Mouse (Mus musculus) cerebellum, adult 11 months (tissue): Measurements from ENCODE around the gene Prdx2.
A peak's percentile ranks its signal among the peaks of the same experiment; 100 is the strongest.

Source experiments
- DNase-seq: peaks from one replicate; pipeline ENCODE4 v3.0.0; 2022

Prdx2 gene

DNA sequence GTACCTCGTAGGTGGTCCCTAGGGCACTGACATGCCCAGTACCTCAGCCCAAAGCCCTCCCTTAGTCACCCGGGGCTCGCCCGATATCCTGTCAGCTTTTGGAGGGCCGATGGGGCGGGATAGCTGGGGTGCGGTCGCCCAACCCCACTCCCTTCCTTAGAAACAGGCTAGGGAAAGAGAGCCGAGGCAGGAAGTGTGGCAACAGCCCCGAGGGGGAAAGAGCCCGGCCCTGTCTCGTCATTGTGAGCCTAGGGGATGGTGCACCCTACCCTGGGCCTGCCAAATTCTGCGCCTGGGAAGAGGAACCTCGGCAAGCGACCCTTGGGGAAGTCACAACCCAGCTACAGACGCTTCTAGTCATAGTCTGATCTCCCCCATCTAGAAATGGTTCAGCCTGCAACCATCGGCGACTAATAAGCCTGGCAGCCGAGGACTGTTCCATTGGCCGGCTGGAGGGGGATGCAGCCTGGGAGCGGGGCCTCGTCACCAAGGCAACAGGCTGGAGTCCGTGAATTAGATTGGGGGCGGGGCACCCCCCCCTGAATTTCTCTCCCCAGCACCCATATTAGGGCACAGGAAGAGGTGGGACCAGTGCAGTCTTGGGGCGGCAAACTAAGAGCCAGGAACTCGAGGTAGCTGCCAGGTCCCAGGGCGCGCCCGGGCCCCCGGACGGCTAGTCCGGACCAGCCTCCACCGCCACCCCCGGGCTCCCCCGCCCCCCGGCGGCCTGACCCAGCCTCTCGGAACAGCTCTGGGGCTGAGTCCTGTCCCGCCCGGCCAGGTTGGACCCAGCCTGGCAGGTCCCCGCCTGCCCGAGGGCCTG is 10.4 kb downstream of the Prdx2 start:
- DNase-seq, result peak; percentile 85

DNA sequence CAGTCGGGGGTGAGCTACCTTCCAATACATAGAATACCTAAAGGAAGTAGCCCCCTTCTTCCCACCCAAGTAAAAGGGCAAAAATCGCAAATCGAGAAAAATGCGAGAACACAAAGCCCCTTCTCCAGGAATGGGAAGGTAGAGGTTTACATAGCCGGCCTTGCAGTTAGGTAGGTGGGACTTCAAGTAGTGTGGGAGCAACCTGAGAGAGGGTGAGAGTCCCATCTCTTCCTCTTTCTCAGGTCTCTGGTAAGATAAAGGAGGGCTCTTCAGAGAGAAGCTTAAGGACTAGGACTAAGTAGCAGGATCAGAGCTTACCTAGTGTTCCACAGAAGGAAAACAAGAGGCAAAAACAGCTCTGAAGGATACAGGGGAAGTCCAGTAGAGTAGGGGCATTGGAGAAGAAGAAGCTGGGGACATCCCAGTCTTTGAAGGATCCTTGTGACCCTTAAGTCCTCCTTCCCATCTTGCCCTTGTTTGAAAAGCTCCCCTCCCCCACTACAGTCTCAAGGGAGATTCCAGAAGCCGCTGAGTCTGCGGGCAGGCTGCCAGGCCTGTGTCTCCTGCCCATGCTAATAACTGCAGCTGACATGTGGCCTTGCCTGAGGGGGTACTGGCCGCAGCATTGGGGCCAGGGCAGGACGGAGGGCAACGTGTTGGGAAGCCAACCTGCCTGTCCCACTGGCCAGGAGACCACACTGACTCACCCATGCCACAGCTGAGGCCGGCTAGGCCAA is 11.4 kb downstream of the Prdx2 start:
- peak; percentile 59 for DNase-seq

DNA sequence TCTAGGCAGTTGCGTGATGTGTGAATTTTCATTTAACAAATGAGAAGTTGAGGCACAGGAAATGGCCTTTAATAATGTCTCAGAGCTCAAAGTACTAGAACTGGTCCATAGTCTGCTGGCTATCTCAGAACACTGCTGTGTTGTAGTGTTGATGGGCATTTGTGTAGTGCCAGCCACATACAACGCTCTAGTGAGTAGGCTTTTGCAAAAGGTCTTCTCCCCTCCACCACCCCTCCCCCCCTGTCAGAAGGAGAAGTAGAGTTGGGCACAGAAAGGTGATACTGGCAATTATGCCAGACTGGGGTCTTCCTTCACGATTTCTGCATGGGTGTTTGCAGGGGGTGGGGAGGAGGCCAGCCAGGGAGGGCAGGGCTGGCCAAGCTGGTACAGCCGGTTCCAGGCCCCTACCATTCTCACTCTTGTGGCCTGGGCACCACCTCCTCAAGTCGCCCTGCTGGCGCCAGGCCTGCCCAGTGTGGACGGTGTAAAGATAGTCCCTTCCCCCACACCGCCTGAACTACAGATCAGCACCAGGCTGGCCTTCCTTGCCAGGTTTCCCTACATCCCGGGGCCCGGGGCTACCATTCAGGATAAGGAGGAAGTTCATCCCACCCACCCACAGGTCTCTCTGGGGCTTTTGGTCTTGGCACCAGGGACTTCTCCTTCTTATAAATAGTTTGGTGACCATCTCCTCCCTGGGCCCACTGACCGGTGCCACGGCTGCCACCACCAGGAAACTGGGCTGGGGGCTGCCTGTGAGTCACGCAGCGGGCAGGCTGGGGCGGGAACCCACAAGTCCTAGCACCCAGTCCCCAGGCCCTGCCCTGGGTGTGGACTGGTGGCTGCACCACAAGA is 12.5 kb downstream of the Prdx2 start:
- no peak for DNase-seq

DNA sequence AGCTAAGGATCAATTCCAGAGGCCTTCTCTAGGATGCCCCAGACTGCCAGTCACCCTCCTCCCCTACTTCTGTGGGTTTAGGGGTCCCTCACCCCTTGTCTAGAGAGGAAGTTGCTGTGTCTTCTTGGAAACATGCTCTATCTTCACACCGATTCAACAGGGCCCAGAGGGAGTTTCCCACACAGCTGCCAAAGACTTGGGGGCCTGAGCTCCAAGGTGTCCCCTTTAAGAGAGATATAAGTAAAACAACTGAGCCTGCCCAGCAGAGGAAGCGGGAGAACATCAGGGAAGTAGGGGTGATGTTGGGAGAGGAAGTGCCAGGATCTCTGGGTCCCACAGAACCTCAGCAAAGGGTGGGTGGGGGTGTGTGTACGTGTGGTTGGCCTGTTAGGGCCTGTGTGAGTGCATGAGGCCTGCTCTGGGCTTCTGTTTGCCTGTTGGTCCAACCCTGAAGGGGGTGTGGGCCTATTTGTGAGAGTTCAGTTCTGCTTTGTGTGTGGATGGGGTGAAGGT is 13.2 kb downstream of the Prdx2 start:
- DNase-seq, result no peak

DNA sequence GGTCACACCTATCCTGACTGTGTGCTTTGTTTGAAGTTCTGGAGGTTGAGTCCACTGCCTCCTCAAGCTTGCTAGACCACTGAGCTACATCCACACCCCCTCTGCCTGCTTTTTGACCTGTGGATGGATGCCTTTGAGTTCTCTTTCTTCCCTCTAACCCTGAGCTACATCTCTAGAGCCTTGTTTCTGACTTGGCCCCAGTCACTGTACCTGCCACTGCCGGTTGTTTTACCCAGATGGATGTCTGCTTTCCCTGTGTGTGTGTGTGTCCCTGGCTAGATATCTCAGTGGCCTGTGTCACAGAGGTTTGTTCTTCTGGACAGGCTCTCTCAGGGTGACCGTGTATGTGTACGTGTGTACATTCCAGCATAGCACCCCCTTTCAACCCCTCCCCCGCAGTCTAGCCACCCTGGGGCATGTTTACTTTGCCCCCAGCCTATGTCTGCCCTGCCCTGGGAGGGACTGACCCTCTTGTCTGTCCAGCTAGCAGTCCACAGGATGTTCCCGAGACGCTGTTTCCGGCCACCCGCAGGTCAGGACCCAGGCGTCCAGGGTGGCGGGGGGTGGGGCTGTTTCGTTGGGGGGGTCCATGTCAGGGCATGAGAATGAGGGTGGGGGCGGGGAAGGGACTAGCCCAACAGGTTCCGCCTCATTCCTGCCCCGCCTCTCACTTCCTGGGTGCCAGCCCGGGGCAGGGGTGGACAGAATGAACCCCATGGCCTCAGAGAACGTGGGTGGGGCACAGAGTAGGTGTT is 15.1 kb downstream of the Prdx2 start:
- DNase-seq, result no peak

DNA sequence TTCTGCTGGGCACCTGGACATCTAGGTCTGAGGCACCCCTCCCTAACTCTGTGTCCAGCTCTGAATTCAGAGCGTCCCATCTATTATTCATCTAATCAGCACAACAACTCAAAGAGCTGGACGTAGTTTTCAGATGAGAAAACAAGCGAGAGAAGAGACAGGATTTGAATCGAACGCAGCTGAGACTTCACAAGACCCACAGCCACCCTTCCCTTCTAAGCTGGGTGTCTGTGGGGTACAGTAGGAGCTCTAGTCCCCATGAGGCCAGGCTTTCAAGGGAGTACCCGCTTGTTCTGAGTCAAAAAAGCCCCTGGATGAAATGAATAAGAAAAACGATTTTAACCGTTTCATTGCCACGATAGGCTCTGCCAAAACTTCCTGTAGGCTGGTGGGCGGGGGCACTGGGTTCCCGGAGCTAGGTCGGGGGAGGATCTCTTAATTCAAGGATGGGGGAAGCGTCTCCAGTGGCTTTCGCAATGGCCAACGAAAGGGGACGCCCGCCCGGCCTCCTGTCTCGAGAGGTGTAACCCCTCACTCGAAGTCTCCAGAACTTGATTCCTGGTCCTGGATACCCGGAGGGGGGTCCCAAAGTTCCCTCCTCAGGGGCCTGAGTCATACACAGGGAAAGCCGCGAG is 15.8 kb downstream of the Prdx2 start:
- no peak for DNase-seq

DNA sequence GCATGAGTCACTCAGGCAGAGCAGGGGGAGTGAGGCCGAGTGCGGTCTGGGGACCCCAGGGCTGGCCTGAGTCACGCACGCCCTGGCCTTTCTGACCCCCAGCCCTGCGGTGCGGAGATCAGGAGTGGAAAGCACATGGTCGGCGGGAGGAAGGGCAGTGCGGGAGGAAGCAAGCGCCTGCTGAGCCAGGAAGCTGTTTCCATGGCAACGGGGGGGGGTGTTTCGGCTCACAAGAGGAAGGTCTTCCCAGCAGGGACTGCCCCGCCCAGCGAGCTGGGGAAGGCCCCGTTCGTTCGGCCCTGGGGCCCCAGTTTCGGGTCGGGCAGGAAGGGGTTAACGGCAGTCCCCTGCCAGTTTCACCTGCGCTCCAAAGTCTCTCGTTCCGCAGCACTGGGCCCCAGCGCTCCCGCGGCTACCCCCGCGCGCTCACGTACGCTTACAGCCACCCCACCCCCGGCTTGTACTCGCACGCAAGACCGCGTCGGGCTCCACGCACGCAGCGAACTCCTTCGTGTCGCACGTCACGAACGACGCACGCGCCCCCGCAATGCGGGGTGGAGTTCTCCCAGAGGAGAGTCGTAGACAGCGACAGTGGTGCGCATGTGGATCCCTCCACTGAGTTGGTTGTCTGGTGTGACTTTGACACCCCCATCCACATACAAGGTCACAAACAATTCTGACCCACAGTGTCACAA is 16.4 kb downstream of the Prdx2 start:
- peak; percentile 89 for DNase-seq

DNA sequence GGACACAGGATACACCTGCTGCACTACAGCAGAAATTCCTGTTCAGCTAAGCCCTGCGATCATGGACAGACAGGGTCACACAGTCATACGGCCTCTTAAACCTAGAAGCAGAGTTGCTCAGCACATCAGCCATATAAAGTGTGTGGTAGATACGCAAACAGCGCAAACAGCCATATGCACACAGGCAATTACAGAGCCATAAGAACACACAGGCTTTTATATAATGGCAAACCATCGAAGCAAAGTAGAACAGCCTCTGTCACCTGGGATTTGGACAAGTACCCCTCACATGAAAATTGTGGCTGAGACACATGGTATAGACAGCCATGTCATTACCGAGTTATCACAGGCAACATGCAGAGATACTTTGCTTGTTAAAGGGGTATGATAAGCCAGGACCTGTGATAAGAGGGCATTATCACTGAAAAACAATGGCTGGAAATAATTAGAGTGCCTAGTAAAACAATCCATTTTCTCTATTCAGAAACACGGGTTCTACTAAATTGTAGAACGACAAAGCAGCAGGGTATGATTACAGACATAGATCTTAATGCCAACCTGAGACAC is 17.1 kb downstream of the Prdx2 start:
- no peak for DNase-seq

DNA sequence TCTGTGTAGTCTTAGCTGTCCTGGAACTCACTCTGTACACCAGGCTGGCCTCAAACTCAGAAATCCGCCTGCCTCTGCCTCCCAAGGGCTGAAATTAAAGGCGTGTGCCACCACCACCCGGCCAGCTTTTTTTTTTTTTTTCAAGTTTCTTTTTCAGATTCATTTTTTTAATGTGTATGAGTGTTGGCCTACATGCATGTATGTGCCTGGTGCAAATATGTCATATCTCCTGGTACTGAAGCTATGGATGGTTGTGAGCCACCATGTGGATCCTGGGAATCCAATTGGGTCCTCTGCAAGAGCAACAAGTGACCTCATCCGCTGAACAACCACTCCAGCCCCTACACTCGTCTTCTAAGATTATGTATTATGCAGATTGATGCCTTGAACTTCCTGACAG is 18.0 kb downstream of the Prdx2 start:
- DNase-seq, result no peak

DNA sequence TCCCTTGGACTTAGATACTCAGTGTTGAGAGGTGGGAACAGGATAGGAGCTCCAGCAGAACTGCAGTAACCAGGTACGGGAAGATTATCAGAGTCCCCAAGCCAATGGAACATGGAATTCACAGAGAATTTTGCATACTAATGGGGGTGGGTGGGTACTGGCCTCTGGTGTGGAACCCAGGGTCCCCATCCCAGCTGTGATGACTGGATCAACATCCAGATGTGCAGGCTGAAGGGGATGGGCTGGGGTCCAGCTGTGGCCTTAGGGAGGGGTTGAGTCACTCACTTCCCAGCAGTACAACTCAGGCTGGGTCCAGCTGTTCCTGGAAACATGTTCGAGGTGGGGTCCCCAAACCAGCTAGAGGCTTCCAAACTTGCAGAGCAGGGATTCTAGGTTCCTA is 18.5 kb downstream of the Prdx2 start:
- DNase-seq, result no peak

DNA sequence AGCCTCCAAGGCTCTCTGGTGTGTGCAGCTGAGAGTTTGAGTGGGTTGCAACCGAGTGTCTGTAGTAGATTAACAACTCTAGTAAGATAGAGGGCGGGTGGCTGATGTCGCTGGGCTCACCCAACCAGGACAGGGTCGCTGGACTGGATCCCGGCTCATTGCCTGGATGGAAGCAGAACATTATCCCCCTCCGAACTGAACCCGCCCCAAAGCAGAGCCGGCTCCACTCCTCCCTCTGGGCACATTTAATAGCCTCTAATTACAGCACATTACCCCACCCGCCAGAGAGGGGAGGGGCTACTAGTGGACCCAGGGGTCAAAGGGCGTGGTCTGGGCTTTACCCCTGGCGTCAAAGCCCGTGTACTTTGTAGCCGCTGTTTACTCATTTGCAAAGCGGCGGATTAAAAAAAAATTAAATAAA is 19.9 kb downstream of the Prdx2 start:
- peak; percentile 57 for DNase-seq

DNA sequence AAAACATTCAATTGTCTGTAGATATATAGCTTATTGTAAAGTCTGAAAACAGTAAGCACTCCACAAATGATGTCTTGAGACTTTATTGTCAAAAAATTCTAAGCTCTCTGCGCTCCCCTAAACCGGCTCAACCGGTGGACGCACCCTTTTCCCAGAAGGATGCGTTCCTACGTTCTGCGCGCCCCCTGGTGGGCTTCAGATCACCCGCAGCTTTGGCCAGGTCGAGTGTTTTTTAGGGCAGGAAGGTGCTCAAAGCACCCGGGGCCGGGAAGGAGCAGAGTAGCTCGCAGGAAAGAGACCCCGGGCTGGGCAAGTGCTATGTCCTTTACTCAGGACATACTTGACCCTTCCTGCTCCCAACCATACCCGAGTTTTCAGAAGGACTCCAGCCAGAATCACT is 20.4 kb downstream of the Prdx2 start:
- DNase-seq, result peak; percentile 88

DNA sequence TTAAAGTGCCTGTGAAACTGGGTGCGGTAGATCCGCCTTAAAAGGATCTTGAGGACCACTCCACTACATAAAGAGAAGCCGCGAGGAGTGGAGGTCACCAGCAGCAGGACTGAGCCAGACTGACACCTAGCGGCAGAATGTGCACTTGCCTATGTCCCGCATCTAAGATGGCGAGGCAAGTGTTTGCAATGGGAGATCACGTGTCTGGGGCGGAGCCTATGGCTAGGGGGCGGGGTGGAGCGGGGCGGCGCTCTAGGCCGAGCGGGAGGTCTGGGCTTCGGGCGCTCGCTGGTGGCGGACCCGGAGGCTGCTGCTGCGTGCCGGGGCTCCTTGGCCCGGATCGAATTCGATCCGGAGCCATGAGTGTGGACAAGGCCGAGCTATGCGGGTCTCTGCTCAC is 21.0 kb downstream of the Prdx2 start, which contains the start of gene Hook2:
Hook2 (plus strand) TSS at position 255 of the 400 bp plus-strand sequence.
- DNase-seq, result peak; percentile 95

DNA sequence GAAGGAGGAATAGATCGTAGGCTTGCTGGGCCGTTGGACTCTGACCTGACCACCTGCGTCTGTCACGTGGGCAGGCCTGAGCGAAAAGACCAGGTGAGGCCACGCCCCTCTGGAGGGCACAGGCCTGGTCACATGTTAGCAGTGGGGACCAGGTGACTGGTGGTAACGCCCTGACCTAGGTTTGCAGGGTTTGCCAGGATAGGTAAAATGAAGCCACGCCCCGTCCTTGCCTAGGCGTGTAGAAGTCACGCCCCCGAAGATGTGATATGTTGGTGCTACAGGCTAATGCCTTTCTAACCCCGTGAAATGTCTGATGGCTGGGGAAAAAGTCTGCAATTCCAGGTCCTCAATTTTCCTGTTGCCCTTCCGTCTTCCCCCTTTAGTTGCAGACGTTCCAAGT is 21.4 kb downstream of the Prdx2 start:
- peak; percentile 74 for DNase-seq

DNA sequence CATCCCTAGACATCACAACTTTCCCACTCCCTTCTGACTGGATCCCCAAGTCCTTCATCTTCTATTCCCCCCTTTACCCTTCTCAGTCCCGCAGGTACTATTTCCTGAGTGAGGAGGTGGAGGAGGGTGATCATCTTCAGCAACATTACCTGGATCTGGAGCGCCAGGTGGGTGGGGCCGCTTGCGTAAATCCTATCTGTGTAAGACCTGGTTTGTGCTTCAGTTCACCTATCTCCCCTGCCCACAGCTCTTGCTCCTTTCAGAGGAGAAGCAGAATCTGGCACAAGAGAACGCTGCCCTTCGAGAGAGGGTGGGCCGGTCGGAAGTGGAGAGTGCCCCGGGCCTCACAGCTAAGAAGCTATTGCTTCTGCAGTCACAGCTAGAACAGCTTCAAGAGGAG is 25.0 kb downstream of the Prdx2 start:
- DNase-seq, result no peak

DNA sequence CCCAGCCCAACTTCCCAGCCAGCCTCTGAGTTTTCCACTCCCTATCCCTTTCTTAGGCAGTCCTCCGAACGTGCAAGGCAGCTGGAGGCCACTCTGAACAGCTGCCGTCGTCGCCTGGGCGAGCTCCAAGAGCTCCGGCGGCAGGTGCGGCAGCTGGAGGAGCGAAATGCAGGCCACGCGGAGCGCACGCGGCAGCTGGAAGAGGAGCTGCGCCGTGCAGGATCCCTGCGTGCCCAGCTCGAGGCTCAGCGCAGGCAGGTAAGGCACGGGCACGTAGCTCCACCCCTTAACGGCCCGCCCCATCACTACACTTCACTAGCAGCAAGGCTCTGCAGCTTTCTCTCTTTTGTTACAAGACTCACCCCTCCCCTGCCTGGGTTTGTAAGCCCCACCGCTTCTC is 26.3 kb downstream of the Prdx2 start:
- DNase-seq, result no peak

DNA sequence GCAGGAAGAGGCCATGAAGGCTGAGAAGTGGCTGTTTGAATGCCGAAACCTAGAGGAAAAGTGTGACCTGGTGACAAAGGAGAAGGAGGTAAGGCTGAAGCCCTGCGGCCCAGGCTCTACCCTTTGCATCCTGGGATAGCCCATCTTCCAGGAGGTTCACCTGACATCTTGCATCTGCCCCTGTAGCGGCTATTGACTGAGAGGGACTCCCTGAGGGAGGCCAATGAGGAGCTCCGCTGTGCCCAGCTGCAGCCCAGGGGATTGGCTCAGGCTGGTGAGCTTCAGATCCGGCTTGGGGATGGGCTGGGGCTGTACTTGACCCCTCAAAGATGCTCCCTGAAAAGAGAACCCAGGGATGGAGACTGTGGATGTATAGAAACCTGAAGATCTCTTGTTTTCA is 27.6 kb downstream of the Prdx2 start:
- no peak for DNase-seq

DNA sequence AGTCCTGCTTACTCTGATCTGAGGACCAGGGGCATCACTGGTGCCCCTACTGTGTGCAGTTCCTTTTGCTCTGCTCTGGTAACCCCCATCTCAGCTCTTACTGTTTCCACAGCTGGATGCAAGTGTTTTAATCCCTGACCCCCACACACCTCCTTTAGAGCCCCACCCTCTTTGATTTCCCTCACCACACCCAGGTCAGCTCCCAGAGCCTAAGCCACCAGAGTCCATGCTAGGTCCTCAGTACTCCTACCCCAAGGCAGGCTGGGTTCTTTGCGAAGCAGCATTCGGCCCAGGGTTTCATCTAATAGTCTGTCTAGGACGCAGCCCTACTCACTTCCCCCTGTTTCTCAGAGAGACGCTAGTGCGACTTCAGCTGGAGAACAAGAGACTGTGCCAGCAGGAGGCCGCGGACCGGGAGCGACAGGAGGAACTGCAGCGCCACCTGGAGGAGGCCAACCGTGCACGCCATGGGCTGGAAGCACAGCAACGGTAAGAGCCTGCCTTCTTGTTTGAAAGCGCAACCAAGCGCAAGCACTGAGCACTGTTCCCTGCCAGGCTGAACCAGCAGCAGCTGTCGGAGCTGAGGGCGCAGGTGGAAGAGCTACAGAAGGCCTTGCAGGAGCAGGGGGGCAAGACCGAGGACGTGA is 28.4 kb downstream of the Prdx2 start:
- DNase-seq, result peak; percentile 93

DNA sequence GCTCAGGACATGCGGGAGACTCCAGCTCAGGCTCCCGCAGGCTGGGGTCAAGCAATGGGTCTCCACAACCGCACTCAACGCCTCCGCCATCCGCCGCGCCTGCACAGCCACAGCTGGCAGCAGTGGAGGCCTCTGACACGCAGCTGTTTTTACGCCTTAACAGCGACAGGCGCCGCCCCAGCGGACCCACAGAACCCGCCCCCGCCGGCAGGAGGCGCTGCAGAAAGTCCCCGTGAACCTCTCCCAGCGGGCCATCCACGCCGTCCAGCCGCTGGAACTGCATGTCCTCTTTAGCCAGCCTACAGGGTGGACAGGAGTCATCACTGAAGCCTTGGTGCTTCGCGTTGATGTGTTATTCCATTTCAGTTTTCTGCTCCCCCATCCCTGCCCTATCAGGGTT is 38.3 kb downstream of the Prdx2 start:
- no peak for DNase-seq

DNA sequence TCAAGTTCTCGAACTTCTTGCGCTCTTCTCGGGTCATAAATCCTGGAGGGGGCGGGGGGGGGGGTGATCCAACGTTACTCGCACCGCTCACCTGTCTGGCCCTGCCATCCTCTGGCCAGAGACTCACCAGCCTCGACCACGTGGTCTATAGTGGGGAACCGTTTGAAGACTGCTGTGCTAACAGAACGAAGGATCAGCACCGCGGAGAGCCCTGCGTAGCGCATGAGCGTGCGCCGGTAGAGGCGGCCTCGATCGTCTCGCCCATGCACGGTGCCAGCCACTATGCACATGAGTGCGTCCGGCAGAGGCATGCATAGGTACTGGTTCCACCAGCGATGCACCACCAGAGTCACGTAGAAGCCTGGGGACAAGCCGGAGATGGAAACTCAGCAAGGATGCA is 41.9 kb downstream of the Prdx2 start:
- no peak for DNase-seq
